Mouse (Mus musculus) lung, postnatal 14 days (tissue): Measurements from ENCODE around the gene Gfap.

ENCODE experiments used
- DNase-seq: peaks from one replicate; pipeline ENCODE4 v3.0.0; 2021

The Gfap gene

GRCm38 (mm10) chr11:102900763-102901162, at the start of gene Gfap:
Gfap (minus strand) TSS chr11:102900912.
- DNase-seq: peak; percentile 89

DNA sequence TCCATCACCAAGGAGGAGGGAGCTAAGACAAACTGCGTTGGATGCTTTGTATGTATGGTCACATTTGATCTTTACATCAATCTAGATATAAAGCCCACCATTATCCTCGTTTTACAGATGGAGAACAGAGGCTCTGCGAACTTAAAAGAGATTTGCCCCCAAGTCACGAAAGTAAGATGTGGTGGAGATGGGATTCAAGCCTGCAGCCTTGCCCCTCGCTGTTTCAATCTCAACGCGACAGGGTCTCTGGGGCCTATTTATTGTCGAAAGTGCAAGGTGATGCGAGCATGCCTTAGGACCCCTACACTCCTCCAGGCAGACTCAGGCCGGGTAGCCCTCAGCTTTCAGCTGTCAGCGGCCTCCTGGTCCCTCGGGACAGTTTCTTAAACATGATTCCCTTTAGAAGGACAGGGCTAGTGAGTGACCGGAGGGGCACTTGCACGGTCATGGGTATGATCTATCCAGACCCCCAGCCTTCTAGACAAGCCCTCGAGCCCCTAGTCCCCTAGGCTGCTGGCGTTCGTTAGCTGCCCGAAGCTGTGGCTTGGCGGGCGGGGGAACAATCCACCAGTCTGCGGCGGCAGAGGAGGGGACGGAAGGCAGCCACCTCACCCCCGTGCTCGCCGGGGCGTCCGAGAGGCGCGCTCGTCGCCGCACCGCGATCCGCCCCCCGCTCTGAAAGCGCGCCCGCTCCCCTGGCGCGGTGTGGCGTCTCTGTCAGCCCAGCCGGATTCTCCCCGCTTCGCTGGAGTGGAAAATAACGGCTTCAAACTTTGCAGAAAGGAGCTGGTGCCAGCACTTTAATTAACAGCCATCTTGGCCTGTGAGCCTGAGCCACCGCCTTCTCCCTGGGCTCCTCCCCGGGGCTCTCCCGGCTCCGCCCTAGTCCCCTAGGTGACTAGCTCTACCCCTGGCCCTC, 47.6 kb upstream of the Gfap start:
- DNase-seq: no peak

DNA sequence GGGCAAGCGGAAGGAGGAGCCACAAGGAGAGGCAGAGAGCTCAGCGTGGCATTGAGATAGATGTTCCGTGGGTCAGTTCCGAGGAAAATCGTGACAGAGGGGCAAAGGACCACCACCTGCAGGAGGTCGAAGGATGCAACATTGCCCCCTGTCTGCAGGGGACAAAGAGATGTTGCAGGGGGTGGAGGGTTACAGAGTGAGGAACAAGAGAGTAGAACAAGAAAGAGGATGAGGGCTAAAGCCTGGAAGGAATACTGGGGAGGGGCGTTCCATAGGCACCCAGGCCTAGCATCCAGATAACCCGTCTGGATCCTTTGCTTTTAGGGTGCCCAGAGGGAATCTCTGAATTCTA, 46.3 kb upstream of the Gfap start:
- no peak for DNase-seq

GRCm38 (mm10) chr11:102946265-102946991, 45.7 kb upstream of the Gfap start, which contains the start of gene C1ql1:
C1ql1 (minus strand) TSS chr11:102946688.
- DNase-seq: peak; percentile 84

- no peak for DNase-seq
These were observed 44.9 kb upstream of the Gfap start for GRCm38 (mm10) chr11:102945306-102946264.

DNA sequence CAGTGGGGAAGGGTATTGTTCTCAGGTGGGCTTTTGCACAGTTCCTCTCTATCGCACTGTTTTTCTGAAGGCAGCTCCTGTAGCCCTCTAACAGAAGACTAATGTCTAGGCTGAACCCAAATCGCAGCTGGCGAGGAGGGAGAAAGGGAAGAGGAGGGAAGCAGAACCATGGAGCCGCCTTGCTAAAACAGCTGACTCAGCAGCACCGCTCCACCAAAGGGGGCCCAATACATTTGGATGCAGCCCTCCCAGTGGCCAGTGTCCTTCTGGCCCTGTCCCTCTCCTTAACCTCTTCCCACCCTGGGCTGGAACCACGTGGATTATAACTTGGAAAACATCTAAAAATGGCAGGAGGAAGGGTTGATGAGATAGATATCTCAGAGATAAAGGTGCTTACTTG, 40.5 kb upstream of the Gfap start:
- DNase-seq: no peak

DNA sequence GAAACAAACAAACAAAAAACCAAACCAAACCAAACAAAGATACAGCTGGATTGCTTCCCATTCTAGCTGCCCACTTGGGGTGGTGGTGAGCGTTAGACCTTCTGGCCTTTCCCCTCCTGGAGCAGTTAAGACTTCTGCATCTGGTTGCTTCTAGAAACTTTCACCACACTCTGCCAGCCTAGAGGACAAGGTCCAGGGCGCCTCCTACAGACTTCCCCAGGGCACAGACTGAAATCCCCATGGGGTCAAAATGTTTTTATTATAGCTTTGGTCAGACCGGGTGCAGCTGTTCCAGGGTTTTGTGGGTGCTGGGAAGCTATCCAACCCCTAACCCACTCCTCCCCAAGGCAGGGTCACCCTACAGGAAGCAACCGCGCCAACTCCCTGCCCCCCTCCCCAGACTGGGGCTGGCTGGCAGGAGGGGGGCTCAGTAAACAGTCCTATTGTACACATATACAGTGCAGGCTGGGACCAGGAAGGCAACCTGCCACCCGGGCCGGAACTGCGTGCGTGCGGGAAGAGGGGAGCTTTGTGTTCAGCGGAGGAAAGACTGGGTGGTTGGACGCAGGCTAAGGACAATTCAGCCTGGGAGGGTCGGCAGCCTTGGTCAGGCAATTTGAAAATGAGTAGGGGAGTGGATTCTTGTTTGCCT, 38.4 kb upstream of the Gfap start:
- DNase-seq: no peak

GRCm38 (mm10) chr11:102937529-102938182, 36.9 kb upstream of the Gfap start:
- no peak for DNase-seq

DNA sequence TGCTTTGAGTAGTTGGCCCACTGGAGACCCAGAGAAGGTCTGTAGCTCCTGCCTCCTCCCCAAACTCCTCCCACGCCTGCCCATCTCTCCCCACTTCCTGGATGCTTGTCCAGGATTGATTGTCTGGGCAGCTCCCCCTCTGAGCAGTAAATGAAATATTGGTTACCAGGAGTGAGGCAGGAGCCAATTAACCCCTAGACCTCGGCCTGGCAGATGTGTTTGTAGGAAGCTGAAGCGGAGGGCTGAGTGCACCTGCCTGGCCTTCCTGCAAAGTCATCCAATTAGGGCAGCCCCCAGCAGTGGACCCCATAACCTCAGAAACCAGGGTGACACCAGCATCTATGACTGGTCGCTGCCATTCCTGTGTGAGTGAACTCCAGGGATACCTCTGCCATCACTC, 35.6 kb upstream of the Gfap start:
- DNase-seq: no peak

DNA sequence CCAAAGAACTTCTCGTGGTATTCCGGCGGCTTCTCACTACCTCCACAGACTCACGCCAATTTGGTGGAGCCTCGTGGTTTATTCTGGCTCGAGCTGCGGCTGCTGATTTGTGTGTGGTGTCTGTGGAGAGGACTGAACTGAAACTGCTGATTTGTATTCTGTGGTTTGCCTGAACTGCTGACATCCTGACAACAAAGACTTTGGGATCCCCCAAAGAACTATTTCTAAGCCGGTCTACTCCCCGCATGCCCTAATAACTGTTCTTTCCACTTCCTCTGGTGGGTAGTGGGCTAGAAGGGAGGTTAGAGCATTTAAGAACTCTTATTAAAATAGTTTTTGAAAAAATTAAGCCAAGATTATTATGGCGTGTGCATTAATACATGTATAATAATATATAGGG, 30.0 kb upstream of the Gfap start:
- DNase-seq: no peak

DNA sequence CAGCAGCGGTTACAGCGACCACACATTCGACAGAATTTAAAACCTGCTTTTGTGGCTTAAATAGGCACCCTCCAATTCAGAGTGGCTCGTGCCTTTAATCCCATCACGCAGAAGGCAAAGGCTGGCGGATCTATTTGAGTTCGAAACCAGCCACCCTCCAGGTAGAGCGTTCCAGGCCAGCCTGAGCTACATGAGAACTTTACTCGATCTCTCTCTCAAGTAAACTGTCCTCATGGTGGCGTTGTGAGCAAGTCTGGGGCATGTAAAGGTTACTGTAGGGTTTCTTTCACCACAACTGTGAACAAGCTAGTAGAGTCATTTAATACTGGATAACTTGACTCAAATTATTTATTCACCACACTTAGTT, 24.6 kb upstream of the Gfap start:
- DNase-seq: peak; percentile 44

DNA sequence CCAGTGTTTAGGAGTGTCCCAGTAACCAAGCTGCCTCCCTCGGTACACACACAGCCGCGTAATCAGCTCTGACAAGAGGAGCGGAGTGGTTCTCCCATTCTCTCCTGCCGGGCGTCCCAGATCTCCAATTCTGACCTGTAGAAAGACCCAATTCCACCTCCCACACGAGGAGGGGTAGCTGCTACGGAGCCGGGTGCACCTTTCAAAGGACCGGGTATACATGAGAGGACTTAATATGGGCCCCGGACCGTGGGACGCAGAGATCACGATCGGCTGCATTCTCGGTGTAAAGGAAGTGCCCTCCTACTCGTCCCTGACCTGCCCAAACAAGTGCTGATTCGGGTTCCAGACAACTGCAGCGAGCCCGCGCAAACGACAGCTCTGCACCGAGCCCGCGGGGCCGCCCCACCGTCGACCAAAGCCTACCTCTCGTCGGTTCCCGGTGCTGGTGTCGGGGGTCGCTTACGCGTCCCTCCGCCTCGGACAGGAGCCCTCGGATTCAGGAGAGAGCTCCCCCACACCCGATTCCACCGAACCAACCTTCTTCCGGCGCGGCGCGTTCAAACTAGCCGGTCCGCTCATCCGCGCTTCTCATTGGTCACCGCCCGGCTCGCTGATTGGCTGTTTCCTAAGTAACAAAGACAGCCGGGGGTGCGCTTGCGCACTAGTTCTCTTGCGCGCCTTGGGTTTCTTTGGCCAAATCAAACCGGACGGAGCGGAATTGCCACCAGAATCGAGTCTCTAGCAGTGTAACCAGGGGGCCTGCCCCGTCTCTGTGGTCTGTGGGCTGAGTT, 24.0 kb upstream of the Gfap start, which contains the start of gene Kif18b:
Gene Kif18b (minus strand): TSS at position 568 of the 794 bp plus-strand sequence.
- peak; percentile 96 for DNase-seq

DNA sequence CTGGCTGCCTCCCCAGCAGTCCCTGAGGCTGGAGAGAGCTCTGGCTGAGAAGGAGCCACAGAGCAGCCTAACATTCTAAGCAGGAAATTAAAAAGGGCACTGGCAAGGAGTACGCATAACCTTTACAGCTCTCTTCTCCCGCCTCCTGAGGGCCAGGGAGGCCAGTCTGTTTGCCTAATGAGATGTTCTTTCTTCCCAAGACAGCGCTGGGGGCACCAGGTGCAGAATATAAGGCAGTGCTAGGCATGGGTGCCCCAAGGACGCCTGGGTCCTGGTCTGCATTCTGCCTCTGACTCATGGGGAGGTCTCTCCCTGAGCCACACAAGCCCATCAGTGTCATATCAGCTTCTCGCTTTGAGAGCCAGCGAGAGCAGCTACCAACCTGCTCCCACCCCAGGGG, 20.8 kb upstream of the Gfap start:
- no peak for DNase-seq

DNA sequence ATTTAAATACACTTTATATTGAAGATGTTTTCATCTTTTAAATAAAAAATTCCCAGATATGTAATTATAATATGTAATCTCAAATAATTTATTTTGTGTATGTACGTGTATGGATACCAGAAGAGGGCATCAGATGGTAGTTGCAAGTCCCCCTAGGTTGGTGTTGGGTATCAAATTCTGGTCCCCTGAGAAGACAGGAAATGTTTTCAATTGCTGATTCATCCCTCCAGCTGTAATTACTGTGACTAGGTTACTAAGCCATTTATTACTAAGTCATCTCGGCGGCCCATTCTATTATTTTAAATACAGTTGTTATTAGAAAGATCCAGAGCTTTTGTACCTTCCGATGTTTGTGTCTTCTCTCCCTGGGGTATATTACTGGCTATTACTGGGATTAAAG, 17.4 kb upstream of the Gfap start:
- DNase-seq: no peak

DNA sequence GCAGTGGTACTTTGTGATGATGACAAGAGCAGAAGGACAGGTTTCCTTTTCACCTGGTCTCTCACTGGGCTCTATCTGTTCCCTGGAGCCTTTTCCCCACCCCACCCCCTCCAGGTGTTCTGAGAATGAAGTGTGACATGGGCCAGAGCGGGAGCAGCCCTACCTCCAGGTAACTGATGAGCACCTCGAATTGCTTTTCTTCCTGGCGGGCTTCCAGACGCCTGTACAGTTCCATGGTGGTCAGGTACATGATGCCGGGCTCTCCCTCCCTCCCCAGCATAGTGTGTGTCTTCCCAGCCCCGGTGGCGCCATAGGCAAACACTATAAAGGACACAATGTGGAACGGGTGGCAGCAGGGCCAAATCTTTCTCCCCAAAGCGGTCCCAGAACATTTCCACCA, 14.7 kb upstream of the Gfap start:
- no peak for DNase-seq

GRCm38 (mm10) chr11:102911376-102911775, 10.7 kb upstream of the Gfap start:
- DNase-seq: no peak

DNA sequence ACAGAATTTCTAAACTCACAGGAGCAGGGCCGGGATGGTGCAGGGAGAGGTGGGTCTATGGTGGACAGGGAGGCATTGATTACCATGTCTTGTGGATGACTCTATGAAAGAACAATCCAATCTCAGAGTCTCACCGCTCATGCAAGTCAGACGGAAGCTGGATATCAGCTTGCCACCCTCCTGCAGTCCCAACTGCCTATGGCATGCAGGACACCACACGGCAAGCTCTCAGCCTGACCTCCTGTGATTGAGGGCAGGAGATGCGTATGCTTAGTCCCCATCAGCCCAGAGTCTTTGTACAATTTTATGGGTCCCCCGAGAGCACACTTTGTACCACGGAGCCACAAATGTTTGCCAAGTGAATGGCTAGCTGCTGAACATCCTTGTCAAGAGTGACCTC, 2.9 kb upstream of the Gfap start:
- no peak for DNase-seq

DNA sequence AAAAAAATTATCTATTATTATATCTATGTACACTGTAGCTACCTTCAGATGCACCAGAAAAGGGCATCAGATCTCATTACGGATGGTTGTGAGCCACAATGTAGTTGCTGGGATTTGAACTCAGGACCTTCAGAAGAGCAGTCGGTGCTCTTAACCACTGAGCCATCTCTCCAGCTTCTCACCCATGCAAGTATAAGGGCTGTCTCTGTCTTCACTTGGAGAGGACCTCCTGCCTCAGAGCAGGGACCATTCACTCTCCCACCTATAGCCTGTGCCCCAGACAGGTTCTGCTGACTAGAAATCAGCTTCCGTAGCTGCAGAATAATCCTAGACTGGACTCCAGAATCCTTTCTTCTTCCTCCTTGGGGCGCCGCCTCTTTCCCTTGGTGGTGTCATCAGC, 1.4 kb upstream of the Gfap start:
- no peak for DNase-seq

DNA sequence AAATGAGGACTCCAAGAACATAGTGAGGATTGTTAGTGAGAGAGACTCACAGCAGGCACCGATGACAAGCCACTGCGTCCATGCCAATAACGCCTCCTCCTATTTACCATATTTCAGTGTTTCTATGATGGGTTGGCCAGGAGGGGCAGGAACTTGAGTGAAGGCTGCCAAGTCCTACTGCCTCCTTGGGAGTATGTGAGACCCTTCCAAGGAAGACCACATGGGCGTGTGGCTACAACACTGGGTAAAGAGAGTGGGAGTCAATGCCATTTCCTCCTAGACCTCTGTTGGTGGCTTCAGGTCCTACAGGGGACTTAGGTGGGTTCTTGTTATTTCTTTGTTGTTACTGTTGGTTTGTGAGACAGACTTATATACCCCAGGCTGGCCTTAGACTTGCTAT, 487 bp upstream of the Gfap start:
- no peak for DNase-seq

- no peak for DNase-seq
These were observed 2.3 kb downstream of the Gfap start for GRCm38 (mm10) chr11:102898408-102898807.

- no peak for DNase-seq
These were observed 4.1 kb downstream of the Gfap start for GRCm38 (mm10) chr11:102896641-102897040.
